Mouse (Mus musculus) bone marrow, adult 2 months (tissue): ENCODE data around the gene Ap1m2.

ENCODE experiments used
- CTCF ChIP-seq: fragments of 200-500 bp; IDR thresholded peaks from 2 replicates; pipeline ENCODE4 v1.5.1; 2011; ENCODE audit warnings: low read length, control low read depth; ENCODE audit not compliant: control insufficient read depth, insufficient read depth
- POLR2A ChIP-seq: fragments of 200-500 bp; IDR thresholded peaks from 2 replicates; pipeline ENCODE4 v1.6.1; 2011; ENCODE audit warnings: low read depth, mild to moderate bottlenecking, control low read depth, low read length, borderline replicate concordance; ENCODE audit not compliant: control insufficient read depth

DNA sequence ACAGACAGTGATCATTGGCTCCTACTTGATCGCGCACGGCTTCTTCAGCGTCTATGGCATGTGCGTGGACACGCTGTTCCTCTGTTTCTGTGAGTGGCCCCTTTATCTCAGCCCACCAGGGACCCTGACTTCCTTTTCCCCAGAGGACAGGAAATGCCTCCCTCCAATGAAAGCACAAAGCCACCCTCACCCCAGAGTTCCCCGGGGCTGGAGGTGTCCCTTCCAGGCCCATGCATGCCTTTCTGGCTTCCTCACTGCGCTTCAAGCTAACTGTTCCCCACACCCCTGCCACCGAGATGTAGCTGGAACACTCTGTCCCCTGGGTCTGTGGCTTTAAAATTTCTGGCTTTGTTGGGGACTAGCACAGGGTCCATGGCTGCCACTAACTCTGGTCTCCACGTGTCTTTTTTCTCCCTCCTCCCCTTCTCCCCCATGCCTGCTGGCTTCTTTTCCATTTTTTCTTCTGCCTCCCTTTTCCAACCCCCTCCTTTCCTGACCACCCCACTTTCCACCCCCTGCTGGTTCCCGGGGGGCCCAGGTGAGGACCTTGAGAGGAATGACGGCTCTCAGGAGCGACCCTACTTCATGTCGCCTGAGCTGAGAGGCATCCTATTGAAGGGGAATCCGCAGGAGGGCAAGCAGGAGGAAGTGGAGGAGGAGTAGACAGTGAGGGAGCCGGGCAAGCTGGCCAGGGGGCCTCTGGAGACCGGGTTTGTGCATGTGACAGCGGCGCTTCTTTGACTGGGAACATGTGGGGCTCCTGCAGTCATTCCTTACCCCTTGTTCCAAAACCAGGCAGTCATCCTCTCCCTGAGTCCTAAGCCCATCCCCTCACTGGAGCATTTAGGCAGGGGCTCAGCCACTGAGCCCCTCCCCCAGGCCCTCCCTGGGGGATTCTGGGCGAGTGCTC, 40.6 kb upstream of the Ap1m2 start:
- no peak for TF ChIP-seq CTCF
- no peak for TF ChIP-seq POLR2A
